Mouse (Mus musculus) heart, adult 10 weeks (tissue): ENCODE results near the gene Arg2. TPM values are rescaled to one million over a fixed set of nuclear protein-coding genes. Genes with fewer than 3 reads are reported as not detected.

Experiments used
- polyA plus RNA-seq: library from polyadenylated mRNA; stranded (reverse); fragments of 350-450 nt; fragmentation: Illumina TruSeq; extraction: RNeasy Lipid Tissue Mini Kit (QIAGEN cat#74804); gene quantifications from one replicate; pipeline ENCODE4 v1.2.3, GENCODE M21; 2014; ENCODE audit warnings: low read depth, low replicate concordance

Arg2 gene
- polyA plus RNA-seq, result not detected

DNA sequence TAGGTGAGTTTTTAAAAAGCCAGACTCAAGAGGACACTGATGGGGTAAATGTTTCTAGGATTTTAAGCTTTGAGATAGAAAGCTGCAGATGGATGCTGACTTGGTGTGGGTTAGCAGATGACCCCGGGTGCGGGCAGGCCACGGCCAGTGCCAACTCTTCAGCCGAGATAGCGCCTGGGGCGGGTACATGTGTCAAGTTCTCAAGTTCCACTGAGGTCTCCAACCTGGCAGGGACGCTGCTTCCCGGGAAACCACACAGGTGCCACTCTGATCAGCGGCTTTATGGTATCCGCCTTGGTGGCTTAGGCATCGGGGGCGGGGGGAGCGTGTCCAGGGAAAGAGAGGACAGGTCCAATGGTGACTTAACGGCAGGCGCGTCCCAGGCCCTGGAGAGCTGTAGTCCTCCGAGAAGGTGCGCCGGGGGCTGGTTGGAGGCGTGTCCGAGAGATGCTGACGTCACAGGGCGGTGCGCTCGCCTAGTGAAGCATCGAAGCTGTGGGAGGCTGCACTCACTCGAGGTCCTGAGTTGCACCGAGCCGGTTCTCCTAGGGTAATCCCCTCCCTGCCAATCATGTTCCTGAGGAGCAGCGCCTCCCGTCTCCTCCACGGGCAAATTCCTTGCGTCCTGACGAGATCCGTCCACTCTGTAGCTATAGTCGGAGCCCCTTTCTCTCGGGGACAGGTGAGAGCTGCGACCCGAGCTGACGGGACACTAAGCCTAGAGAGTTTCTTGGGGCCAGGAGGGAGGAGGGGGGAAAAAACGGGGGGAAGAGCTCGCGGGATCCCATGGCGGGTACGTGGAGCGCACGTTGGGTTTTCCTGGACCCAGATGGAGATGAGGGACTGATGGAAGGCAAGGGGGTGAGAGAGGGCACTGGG lies at the start of gene Arg2:
Gene Arg2 (plus strand): TSS at position 479 of the 879 bp plus-strand sequence.

DNA sequence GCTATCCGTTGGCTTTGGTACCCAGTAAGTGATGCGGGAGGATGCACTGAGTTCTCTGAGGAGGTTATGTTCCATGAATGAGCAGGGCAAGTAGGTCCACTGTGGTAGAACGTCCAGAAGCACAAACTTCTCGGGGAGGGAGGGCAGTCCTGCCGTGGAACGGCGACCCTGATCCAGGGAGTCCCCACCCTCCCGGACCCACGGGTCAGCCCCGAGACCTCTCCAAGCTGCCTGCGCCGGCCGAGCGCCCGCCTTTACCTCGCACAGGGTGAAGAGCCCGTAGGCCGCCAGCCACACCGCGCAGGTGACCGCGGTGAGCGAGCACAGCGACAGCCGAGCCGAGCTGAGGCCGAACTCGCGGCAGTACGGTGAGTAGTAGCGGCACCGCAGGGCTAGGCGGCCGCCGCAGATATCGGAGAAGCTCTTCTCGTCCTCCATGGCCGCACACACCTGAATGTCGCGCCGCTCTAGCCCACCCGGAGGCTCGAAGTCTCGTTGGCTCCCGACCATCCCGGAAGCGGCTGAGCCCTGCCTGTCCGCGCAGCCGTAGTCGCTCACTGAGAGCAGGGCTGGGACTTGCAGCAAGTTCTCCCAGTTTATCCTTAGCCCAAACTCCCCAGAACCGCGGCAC lies 41.3 kb upstream of the Arg2 start, which contains the start of gene Pigh:
Gene Pigh (minus strand): TSS at position 470 of the 631 bp plus-strand sequence.

DNA sequence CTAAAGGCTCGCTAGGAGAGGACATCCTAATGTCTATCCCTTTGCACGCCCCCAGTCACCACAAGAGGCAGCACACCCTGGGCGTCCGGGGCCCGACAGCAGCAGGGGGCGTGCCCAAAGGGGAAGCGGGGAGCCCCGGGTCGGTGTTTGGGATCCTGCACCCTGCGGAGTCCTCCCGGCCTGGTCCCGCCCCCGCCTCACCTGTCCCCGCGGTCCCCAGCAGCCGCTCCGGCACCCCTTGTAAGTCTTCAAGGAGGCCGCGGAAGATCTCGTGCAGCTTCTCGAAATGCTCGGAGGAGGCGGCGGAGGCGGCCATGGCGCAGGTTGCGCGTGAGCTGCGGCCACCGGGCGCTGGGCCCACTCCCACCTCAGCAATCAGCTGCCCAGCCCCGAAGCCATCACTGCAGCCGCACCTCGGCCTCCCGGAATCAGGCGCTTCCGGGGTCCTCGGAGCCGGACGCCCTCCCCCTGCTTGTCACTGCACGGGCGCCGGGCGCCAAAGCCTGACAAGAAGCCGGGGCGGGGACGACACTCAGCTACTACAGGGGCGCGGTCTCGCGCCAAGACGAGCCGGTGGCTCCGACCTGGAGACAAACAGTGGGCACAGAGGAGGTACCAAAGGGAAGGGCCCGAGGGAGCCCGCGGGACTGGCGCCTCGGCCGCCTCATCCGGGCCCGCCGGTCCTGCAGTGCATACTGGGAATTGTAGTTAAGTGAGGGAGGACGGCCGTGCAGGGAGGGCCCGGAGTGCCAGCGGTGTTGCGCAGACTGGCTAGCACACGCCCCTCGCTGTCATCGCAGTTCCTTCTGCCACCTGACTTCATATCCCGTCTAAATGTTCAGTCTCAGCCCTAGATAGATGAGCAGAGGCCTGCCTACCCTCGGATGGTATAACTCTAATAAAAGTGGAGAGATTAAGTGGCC lies 41.7 kb downstream of the Arg2 start, which contains the start of gene Vti1b:
Gene Vti1b (minus strand): TSS at position 649 of the 923 bp plus-strand sequence.

DNA sequence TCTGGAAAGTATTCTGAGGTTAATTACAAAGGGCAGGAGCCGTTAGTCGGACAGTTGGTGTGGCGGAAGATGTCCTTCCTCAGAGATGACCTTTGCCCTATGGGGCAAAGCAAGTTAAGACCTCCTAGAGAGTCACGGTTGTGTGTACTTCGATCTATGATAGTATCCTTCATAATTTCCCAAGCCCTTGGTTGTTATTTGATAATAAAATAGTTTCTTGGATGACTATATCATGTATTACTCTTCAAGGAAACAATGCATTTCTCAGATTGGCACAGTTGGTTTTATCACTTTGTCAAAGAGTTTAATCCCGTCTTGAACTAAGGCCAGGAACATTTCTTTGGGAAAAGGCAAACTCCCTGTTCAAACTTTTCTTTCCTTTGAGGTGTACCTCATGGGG lies 61.6 kb downstream of the Arg2 start, which contains the start of gene Rdh11:
Gene Rdh11 (minus strand): TSS at position 101 of the 400 bp plus-strand sequence.

Other genes starting within 250 kb of the Arg2 start
- gene Plek2, start 223.8 kb upstream of the Arg2 start, polyA plus RNA-seq, result 0.29 TPM
- 2.9 TPM for gene Tmem229b, start 123.2 kb upstream of the Arg2 start, polyA plus RNA-seq
- gene Plekhh1, start 101.6 kb upstream of the Arg2 start, polyA plus RNA-seq, result 1.6 TPM
- 5.6 TPM for gene Pigh, start 41.1 kb upstream of the Arg2 start, polyA plus RNA-seq
- gene Vti1b, start 41.9 kb downstream of the Arg2 start, polyA plus RNA-seq, result 121 TPM
- gene Rdh11, start 61.5 kb downstream of the Arg2 start, polyA plus RNA-seq, result 3.5 TPM
- not detected for gene Rdh12, start 78.1 kb downstream of the Arg2 start, polyA plus RNA-seq
- 14.8 TPM for gene Zfyve26, start 165.5 kb downstream of the Arg2 start, polyA plus RNA-seq
- gene Rad51b, start 166.5 kb downstream of the Arg2 start, polyA plus RNA-seq, result 0.63 TPM